Mouse (Mus musculus) embryonic facial prominence, embryonic 12.5 days (tissue): ENCODE results near the gene Cdca8. TPM values are rescaled to one million over a fixed set of nuclear protein-coding genes. Genes with fewer than 3 reads are reported as not detected.
"Not testable (repeated sequence)": the region's sequence is repeated elsewhere in the genome, so short reads cannot be mapped to it uniquely, and the experiment has no call there.

Experiments
- ATAC-seq: fragments of 200-750 bp; cut with Nextera tagmentation; 2 replicates; pipeline ENCODE4 v1.8.0; 2017; ENCODE audit not compliant: insufficient number of reproducible peaks, insufficient read depth, low FRiP score, low TSS enrichment
- H3K27ac ChIP-seq: fragments of 300-500 bp; sonication (generic); 2 replicates; pipeline ENCODE4 v1.5.1; 2016; ENCODE audit warnings: mild to moderate bottlenecking
- H3K27me3 ChIP-seq: fragments of 300-500 bp; sonication (generic); 2 replicates; pipeline ENCODE4 v1.6.1; 2016; ENCODE audit warnings: mild to moderate bottlenecking, moderate library complexity
- H3K36me3 ChIP-seq: fragments of 300-500 bp; sonication (generic); 2 replicates; pipeline ENCODE4 v1.6.1; 2016; ENCODE audit warnings: mild to moderate bottlenecking
- H3K4me1 ChIP-seq: fragments of 300-500 bp; sonication (generic); 2 replicates; pipeline ENCODE4 v1.6.1; 2016
- H3K4me2 ChIP-seq: fragments of 300-500 bp; sonication (generic); replicated peaks from 2 replicates; pipeline ENCODE4 v1.6.1; 2016; ENCODE audit warnings: mild to moderate bottlenecking, moderate library complexity
- H3K4me3 ChIP-seq: fragments of 300-500 bp; sonication (generic); 2 replicates; pipeline ENCODE4 v1.5.1; 2016; ENCODE audit warnings: mild to moderate bottlenecking
- H3K9ac ChIP-seq: fragments of 300-500 bp; sonication (generic); 2 replicates; pipeline ENCODE4 v1.6.1; 2016; ENCODE audit warnings: mild to moderate bottlenecking, moderate library complexity
- H3K9me3 ChIP-seq: fragments of 300-500 bp; sonication (generic); 2 replicates; pipeline ENCODE4 v1.6.1; 2016; ENCODE audit warnings: mild to moderate bottlenecking, moderate library complexity
- WGBS: fragments of 180-500 bp; shearing (Covaris S2); methylation state at CpG from one replicate; pipeline ENCODE4 v1.1.7; 2016; 5-methylcytosine and 5-hydroxymethylcytosine counted together
- polyA plus RNA-seq: library from polyadenylated mRNA; unstranded; fragments of >200 nt; fragmentation: Nextera tagmentation; extraction: Ambion mirVana; gene quantifications from 2 replicates; pipeline ENCODE4 v1.2.1, GENCODE M21; 2016

Cdca8 gene
- polyA plus RNA-seq = 158 and 176 TPM in 2 replicates

DNA sequence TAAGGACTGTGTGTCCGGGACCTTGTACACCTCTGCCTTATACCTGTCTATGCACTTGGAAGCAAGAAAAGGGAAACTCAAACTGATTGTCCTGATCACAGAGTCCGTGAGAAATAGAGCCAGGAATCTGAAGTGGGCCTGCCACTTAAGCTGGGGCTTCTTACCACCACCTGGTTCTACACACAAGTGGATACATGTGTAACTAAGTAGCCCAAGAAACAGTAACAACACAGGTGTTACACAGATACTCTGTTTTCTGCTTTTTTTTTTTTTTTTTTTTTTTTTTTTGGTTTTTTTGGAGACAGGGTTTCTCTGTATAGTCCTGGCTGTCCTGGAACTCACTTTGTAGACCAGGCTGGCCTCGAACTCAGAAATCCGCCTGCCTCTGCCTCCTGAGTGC, at the start of gene Cdca8:
Cdca8 (minus strand) TSS at position 101 of the 400 bp plus-strand sequence.
- not testable (repeated sequence) for H3K4me3 ChIP-seq
- H3K36me3 ChIP-seq = peaks cover 30% of the 10 kb centered on the region; the same call in 1 of the 2 replicates

DNA sequence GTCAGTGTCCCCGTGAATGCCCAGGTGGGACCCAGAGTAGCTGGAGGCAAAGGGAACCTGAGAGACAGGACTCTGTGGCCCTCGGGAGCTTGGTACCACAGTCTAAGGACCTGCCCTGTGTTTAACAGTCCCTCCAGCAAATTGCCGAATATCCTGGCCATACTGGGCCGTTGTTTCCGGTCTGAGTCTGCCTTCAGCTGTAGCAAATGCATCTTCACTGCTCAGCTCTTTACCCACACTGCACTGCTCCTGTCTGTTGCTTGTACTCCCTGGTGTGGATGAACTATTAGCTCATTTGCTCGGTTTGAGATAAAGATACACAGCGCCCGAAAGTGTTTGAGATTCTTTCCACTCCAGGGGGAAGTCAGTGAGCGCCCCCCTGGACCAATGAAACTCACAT, 49.3 kb upstream of the Cdca8 start:
- peaks cover 82% of the 10 kb centered on the region for H3K27me3 ChIP-seq
- no peaks in the 10 kb centered on the region for H3K9me3 ChIP-seq
- no peak overlapping the region for H3K4me3 ChIP-seq
- H3K4me2 ChIP-seq = 0 out of 2 replicates have a peak overlapping the region, but pooled peaks have one; percentile 1
- no peaks in the 10 kb centered on the region for H3K36me3 ChIP-seq
- ATAC-seq = no peak
- 12% methylated on average over 9 of the region's 9 CpGs for WGBS
- peaks cover 52% of the 10 kb centered on the region for H3K4me1 ChIP-seq
- H3K27ac ChIP-seq = no peak overlapping the region
- H3K9ac ChIP-seq = no peak overlapping the region

More for the DNA sequence above, at the start of gene Cdca8:
- not testable (repeated sequence) for ATAC-seq, H3K9me3 ChIP-seq, H3K27ac ChIP-seq, H3K27me3 ChIP-seq, H3K9ac ChIP-seq
- 93% methylated on average over 4 of the region's 4 CpGs for WGBS
- H3K4me1 ChIP-seq = peaks cover 19% of the 10 kb centered on the region
- H3K4me2 ChIP-seq = peak within 1 kb of the TSS; percentile 89; the same call in 1 of the 2 replicates

GRCm38 (mm10) chr4:124987711-124988097, 48.6 kb upstream of the Cdca8 start:
- H3K27me3 ChIP-seq = peaks cover 89% of the 10 kb centered on the region
- H3K27ac ChIP-seq = no peak overlapping the region
- no peaks in the 10 kb centered on the region for H3K36me3 ChIP-seq
- no peaks in the 10 kb centered on the region for H3K9me3 ChIP-seq
- H3K4me2 ChIP-seq = peak overlapping the region; percentile 74
- WGBS = 7% methylated on average over 10 of the region's 10 CpGs
- H3K4me1 ChIP-seq = peaks cover 52% of the 10 kb centered on the region
- no peak overlapping the region for H3K9ac ChIP-seq
- ATAC-seq = no peak
- H3K4me3 ChIP-seq = peak overlapping the region; percentile 51

DNA sequence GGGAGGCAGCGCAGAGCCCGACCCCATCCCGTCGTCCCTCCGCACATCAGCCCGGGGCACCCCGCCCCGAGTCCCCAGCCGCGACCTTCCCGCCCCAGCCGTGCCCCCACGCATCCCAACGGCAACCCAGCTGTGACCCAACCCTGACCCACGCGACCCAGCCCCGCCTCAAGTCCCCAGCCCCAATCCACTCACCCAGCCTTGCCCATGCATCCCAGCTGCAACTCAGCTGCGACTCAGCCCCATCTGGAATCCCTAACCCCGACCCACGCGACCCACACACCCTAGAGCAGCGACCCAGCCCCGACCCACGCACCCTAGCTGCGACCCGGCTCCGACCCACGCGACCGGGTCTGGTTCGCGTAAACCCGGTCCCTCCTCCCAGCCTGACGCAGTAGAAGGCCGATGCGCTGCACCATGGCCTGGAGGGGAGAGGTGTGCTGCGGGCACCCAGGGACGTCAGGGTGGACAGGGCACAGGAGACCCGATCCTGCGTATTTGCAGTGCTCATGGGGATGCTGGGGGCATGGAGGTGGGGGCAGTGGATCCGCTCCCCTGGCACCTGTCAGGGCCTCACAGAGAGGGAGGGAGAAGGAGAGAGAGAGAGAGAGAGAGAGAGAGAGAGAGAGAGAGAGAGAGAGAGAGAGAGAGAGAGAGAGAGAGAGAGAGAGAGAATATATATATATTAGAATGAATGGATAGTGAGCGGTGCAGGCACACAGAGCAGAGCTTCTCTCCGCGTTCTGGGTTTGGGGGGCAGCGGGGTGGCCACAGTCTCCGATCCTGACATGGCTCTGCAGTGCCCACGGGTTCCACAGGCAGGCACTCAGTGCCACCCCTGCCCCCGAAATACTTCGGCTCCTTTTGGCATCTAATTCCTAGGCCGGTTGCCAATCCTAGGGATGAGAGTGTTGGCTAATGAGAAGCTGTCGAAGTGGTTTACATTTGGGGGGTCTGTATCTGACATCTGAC, 47.9 kb upstream of the Cdca8 start:
- Histone ChIP-seq H3K4me1 (peaks cover 52% of the 10 kb centered on the region), H3K27ac (no peak overlapping the region), H3K4me3 (peak overlapping the region; percentile 51), H3K9ac (peak overlapping the region; percentile 54), H3K4me2 (peak overlapping the region; percentile 74), H3K9me3 (no peaks in the 10 kb centered on the region), H3K36me3 (no peaks in the 10 kb centered on the region), H3K27me3 (peaks cover 94% of the 10 kb centered on the region)
- WGBS = 3% methylated on average over 51 of the region's 51 CpGs
- no peak for ATAC-seq

DNA sequence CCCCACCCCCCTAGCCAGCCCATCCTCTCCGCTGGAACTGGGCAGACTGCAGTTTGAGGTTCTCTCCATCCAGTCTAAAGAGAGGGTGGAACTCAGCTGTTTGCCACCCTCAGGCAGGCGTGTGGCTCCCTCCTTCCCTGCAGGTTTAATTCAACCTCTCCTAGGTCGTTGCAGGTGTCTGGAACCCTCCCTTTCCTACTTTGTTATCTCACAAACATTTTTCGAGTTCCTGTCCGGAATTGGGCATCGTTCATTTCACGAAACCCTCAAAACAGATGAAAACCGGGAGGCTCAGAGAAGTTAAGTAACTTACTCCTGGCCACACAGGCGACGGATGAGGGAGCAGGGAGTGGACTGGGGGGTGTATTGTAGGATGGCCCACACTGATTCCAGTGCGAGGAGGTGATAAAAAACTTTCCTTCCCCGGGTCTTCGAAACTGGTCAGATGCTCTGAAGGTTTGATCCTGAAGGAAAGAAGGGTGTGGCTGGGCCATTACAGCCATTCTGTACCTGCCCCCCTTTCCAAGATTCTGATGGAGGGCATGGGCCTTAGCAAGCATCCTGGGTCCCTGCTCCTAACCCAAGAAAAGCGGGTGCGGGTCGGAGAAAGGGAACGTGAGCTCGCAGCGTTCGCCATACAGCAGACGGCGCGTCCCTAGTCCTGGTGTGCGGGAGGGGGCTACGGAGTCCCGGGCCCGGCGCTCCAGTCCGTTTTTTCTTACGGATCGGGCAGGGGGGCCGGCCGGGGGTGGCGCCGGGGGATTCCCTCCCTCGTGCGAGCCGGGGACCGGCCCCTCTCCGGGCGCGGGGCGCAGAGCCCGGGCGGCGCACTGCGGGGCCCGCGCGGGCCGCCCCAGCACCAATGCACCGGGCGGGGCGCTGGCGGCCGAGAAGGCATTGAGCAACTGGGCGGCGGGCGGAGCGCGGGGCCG, 46.8 kb upstream of the Cdca8 start, which contains the start of gene Rspo1:
Rspo1 (plus strand) TSS at position 760 of the 932 bp plus-strand sequence.
- Histone ChIP-seq H3K9ac (peak within 1 kb of the TSS; percentile 54), H3K4me2 (peak within 1 kb of the TSS; percentile 74), H3K27ac (no peak within 1 kb of the TSS), H3K36me3 (no peaks in the 10 kb centered on the region), H3K4me1 (peaks cover 52% of the 10 kb centered on the region), H3K9me3 (no peaks in the 10 kb centered on the region), H3K27me3 (peaks cover 92% of the 10 kb centered on the region), H3K4me3 (peak within 1 kb of the TSS; percentile 51)
- WGBS = 1% methylated on average over 37 of the region's 62 CpGs
- ATAC-seq = peak; percentile 23; the same call in 1 of the 2 replicates

DNA sequence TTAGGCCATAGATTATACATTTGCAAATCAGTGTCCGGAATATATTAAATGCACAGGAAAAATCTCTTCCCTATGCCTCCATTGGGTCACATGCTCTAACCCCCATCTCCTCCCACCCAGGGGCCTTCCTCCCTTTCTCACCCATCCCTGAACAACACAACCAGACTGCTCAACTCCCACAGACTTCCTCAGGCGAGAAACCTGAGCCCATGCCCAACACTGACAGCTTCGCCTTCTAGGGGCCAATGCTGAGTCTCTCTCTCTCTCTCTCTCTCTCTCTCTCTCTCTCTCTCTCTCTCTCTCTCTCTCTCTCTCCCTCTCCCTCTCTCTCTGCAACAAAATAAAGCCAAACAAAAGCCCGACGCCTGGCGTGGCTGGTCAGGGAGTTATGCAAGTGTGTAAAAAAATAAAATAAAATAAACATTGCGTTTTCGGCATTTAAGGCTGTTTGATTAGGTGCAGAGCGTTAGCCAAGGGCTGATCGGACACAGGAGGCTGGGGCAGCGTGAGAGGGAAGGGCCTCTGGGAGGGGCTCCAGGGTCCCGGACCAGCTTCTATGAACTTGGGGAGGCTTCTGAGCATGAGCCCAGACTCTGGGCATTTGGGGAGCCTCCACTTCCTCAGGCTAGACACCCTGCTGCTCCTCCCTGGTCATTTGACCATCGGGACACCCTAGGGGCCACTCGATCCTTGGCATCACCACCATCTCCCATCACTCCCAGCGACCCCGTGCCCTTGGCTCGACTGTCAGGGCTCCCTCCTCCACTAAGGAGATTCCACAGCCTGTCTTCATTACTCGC, 46.0 kb upstream of the Cdca8 start:
- H3K27ac ChIP-seq = no peak overlapping the region
- H3K36me3 ChIP-seq = no peaks in the 10 kb centered on the region
- WGBS = 4% methylated on average over 18 of the region's 18 CpGs

DNA sequence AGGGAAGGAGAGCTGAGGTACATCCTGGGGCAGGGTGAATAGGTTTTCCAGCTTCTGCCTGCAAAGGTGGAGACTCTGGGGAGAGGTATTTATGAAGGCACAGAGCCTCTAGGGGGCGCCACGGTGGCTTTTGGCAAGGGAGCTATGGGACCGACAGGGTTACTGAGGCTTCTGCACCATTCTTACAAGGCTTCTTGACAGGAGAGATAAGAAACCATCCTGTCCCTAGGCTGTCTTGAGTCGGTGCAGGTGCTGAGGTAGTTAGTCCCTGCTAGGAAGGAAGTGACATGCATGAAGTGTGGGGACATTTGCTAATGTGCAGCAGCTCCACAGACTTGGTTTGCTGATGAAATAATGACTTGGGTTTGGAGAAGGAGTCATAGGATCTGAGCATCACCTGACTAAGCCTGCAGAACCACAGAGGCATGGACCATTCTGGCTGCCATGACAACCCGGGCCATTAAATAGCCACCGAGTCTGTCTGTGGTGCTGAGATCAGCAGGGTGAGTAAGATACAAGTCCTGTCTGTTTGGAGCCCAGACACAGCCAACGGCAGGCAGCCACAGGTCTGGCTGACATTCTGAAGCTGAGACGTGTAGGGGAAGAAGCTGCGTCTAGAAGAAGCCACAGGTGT, 44.9 kb upstream of the Cdca8 start:
- 19% methylated on average over 9 of the region's 9 CpGs for WGBS
- H3K4me1 ChIP-seq = peaks cover 42% of the 10 kb centered on the region

More for the DNA sequence above, 46.0 kb upstream of the Cdca8 start:
- H3K4me2 ChIP-seq = peak overlapping the region; percentile 74
- peak overlapping the region; percentile 9; the same call in 1 of the 2 replicates for H3K4me3 ChIP-seq
- ATAC-seq = 0 out of 2 replicates have a peak, but pooled peaks have one; percentile 19
- H3K9ac ChIP-seq = no peak overlapping the region
- H3K4me1 ChIP-seq = peaks cover 47% of the 10 kb centered on the region
- no peaks in the 10 kb centered on the region for H3K9me3 ChIP-seq
- peaks cover 85% of the 10 kb centered on the region for H3K27me3 ChIP-seq

GRCm38 (mm10) chr4:124978201-124978600, 39.1 kb upstream of the Cdca8 start:
- H3K27me3 ChIP-seq = peaks cover 28% of the 10 kb centered on the region

More for the DNA sequence above, 44.9 kb upstream of the Cdca8 start:
- H3K4me2 ChIP-seq = no peak overlapping the region
- no peak overlapping the region for H3K27ac ChIP-seq
- no peaks in the 10 kb centered on the region for H3K36me3 ChIP-seq
- H3K9ac ChIP-seq = no peak overlapping the region
- ATAC-seq = no peak
- H3K9me3 ChIP-seq = no peaks in the 10 kb centered on the region
- H3K4me3 ChIP-seq = no peak overlapping the region
- peaks cover 75% of the 10 kb centered on the region for H3K27me3 ChIP-seq

DNA sequence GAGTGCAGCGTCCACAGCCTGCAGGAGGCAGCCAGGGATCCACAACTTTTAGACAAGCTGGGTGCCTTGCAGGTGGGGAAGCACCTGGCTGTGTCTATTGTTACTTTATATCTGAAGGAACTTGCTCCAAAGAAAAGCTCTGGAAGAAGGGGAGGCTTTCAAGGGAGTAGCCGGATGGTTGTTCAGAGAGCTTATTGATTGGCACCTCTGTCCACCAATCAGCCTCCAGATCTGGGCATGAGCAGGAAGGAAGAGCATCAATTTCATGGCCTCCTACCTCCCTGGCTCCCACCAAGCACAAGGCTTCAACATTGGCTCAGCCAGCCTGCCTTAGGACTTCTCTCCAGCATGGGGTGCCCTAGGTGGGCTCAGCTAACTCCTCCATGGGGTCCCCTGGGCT, 34.2 kb upstream of the Cdca8 start:
- no peak overlapping the region for H3K4me3 ChIP-seq
- H3K27me3 ChIP-seq = peaks cover 11% of the 10 kb centered on the region; the same call in 1 of the 2 replicates
- H3K4me1 ChIP-seq = peaks cover 48% of the 10 kb centered on the region
- no peak overlapping the region for H3K9ac ChIP-seq
- ATAC-seq = no peak
- H3K36me3 ChIP-seq = no peaks in the 10 kb centered on the region
- no peaks in the 10 kb centered on the region for H3K9me3 ChIP-seq
- WGBS = 66% methylated on average over 2 of the region's 2 CpGs
- no peak overlapping the region for H3K27ac ChIP-seq
- no peak overlapping the region for H3K4me2 ChIP-seq

More at GRCm38 (mm10) chr4:124978201-124978600, 39.1 kb upstream of the Cdca8 start:
- Histone ChIP-seq H3K9ac (no peak overlapping the region), H3K4me3 (no peak overlapping the region), H3K9me3 (no peaks in the 10 kb centered on the region), H3K4me2 (no peak overlapping the region), H3K4me1 (peaks cover 9% of the 10 kb centered on the region), H3K27ac (no peak overlapping the region), H3K36me3 (no peaks in the 10 kb centered on the region)
- WGBS = 35% methylated on average over 5 of the region's 5 CpGs
- ATAC-seq = no peak

- Histone ChIP-seq H3K27ac (peak overlapping the region; percentile 50; the same call in 1 of the 2 replicates), H3K4me3 (no peak overlapping the region), H3K36me3 (no peaks in the 10 kb centered on the region), H3K9me3 (no peaks in the 10 kb centered on the region), H3K4me1 (peaks cover 52% of the 10 kb centered on the region), H3K9ac (no peak overlapping the region), H3K27me3 (peaks cover 11% of the 10 kb centered on the region; the same call in 1 of the 2 replicates), H3K4me2 (peak overlapping the region; percentile 11; the same call in 1 of the 2 replicates)
- no peak for ATAC-seq
- WGBS = 19% methylated on average over 9 of the region's 9 CpGs
These were observed 33.2 kb upstream of the Cdca8 start for GRCm38 (mm10) chr4:124972316-124972715.
